Mouse (Mus musculus) MEL (cell line): Measurements from ENCODE around the gene BC048679. TPM values are rescaled to one million over a fixed set of nuclear protein-coding genes. Genes with fewer than 3 reads are reported as not detected.

Source experiments
- DNase-seq: peaks from one replicate; pipeline ENCODE4 v3.0.0; 2011; ENCODE audit warnings: low read depth, low spot score
- H3K27ac ChIP-seq: 2 replicates; pipeline ENCODE4 v1.5.1; 2012; ENCODE audit warnings: low read depth, mild to moderate bottlenecking, control low read depth, low read length, moderate library complexity; ENCODE audit not compliant: control insufficient read depth
- H3K27me3 ChIP-seq, 2 experiments: fragments of 150-350 bp in 1 of 2; sonication (generic) in 1 of 2; 2 replicates each; pipeline ENCODE4 v1.6.1; 2012; ENCODE audit warnings: low read length in 2 of 2, mild to moderate bottlenecking in 2 of 2, improper control_type of control experiment in 1 of 2, moderate library complexity in 1 of 2; ENCODE audit not compliant: insufficient read depth in 2 of 2, control insufficient read depth in 1 of 2
- H3K36me3 ChIP-seq, 2 experiments: 2 replicates each; pipeline ENCODE4 v1.6.1; 2012 to 2014; ENCODE audit warnings: low read length in 2 of 2, improper control_type of control experiment in 1 of 2, inconsistent platforms in 1 of 2, mild to moderate bottlenecking in 1 of 2; ENCODE audit not compliant: insufficient read depth in 2 of 2, control insufficient read depth in 1 of 2
- H3K4me1 ChIP-seq, 2 experiments: fragments of 150-350 bp in 1 of 2; sonication (generic) in 1 of 2; 2 replicates each; pipeline ENCODE4 v1.6.1; 2012; ENCODE audit warnings: low read length in 2 of 2, improper control_type of control experiment in 1 of 2, mild to moderate bottlenecking in 1 of 2; ENCODE audit not compliant: insufficient read depth in 2 of 2, control insufficient read depth in 1 of 2
- H3K4me3 ChIP-seq, 2 experiments: fragments of 150-350 bp in 1 of 2; sonication (generic) in 1 of 2; 2 replicates each; pipeline ENCODE4 v1.5.1; 2012; ENCODE audit warnings: low read depth in 2 of 2, low read length in 2 of 2, mild to moderate bottlenecking in 2 of 2, moderate library complexity in 2 of 2, control low read depth in 1 of 2, improper control_type of control experiment in 1 of 2; ENCODE audit not compliant: control insufficient read depth in 1 of 2, insufficient read depth in 1 of 2
- H3K79me2 ChIP-seq: 2 replicates; pipeline ENCODE4 v1.6.1; 2012; ENCODE audit warnings: mild to moderate bottlenecking, low read length, moderate library complexity; ENCODE audit not compliant: control insufficient read depth, poor library complexity, insufficient read depth
- H3K9ac ChIP-seq: 2 replicates; pipeline ENCODE4 v1.6.1; 2012; ENCODE audit warnings: low read depth, mild to moderate bottlenecking, control low read depth, low read length, moderate library complexity; ENCODE audit not compliant: control insufficient read depth, poor library complexity, severe bottlenecking
- H3K9me3 ChIP-seq: fragments of 150-350 bp; sonication (generic); replicated peaks from 2 replicates; pipeline ENCODE4 v1.6.1; 2012; ENCODE audit warnings: mild to moderate bottlenecking, low read length, improper control_type of control experiment, moderate library complexity; ENCODE audit not compliant: insufficient read depth
- CHD1 ChIP-seq: IDR thresholded peaks from 2 replicates; pipeline ENCODE4 v1.6.1; 2012; ENCODE audit warnings: low read depth, mild to moderate bottlenecking, inconsistent platforms, low read length, improper control_type of control experiment
- CHD2 ChIP-seq: IDR thresholded peaks from 2 replicates; pipeline ENCODE4 v1.6.1; 2011; ENCODE audit warnings: low read length, improper control_type of control experiment
- ELF1 ChIP-seq: IDR thresholded peaks from 2 replicates; pipeline ENCODE4 v1.6.1; 2014; ENCODE audit warnings: low read depth, mild to moderate bottlenecking, inconsistent platforms, low read length, improper control_type of control experiment, moderate library complexity
- GABPA ChIP-seq: IDR thresholded peaks from 2 replicates; pipeline ENCODE4 v1.6.1; 2012; ENCODE audit warnings: low read depth, mild to moderate bottlenecking, inconsistent platforms, low read length, improper control_type of control experiment, moderate library complexity
- GATA1 ChIP-seq: IDR thresholded peaks from 2 replicates; pipeline ENCODE4 v1.6.1; 2011; ENCODE audit warnings: low read depth, low read length, improper control_type of control experiment
- KAT2A ChIP-seq: conservative IDR thresholded peaks from 2 replicates; pipeline ENCODE4 v1.6.1; 2012; ENCODE audit warnings: low read depth, low read length, improper control_type of control experiment, inconsistent platforms
- MAFK ChIP-seq: IDR thresholded peaks from 2 replicates; pipeline ENCODE4 v1.6.1; 2011; ENCODE audit warnings: low read depth, mild to moderate bottlenecking, low read length, improper control_type of control experiment, borderline replicate concordance
- MAX ChIP-seq: IDR thresholded peaks from 2 replicates; pipeline ENCODE4 v1.6.1; 2011; ENCODE audit warnings: low read length, improper control_type of control experiment
- MAZ ChIP-seq: IDR thresholded peaks from 2 replicates; pipeline ENCODE4 v1.6.1; 2012; ENCODE audit warnings: low read depth, mild to moderate bottlenecking, inconsistent platforms, low read length, improper control_type of control experiment
- MXI1 ChIP-seq: IDR thresholded peaks from 2 replicates; pipeline ENCODE4 v1.6.1; 2011; ENCODE audit warnings: mild to moderate bottlenecking, low read depth, low read length, improper control_type of control experiment
- MYB ChIP-seq: IDR thresholded peaks from 2 replicates; pipeline ENCODE4 v1.6.1; 2011; ENCODE audit warnings: mild to moderate bottlenecking, low read depth, low read length, improper control_type of control experiment
- MYC ChIP-seq: IDR thresholded peaks from 2 replicates; pipeline ENCODE4 v1.6.1; 2011; ENCODE audit warnings: low read depth, mild to moderate bottlenecking, low read length, improper control_type of control experiment, moderate library complexity
- NELFE ChIP-seq: IDR thresholded peaks from 2 replicates; pipeline ENCODE4 v1.6.1; 2011; ENCODE audit warnings: low read depth, low read length, improper control_type of control experiment
- NRF1 ChIP-seq: IDR thresholded peaks from 2 replicates; pipeline ENCODE4 v1.6.1; 2014; ENCODE audit warnings: low read depth, mild to moderate bottlenecking, inconsistent platforms, low read length, improper control_type of control experiment, moderate library complexity; ENCODE audit not compliant: poor library complexity, insufficient read depth, severe bottlenecking
- POLR2A ChIP-seq, 2 experiments: IDR thresholded peaks; 2 replicates each; pipeline ENCODE4 v1.6.1; 2011 to 2012; ENCODE audit warnings: low read length in 2 of 2, mild to moderate bottlenecking in 2 of 2, control low read depth in 1 of 2, improper control_type of control experiment in 1 of 2, low read depth in 1 of 2, moderate library complexity in 1 of 2; ENCODE audit not compliant: control insufficient read depth in 1 of 2, insufficient read depth in 1 of 2, poor library complexity in 1 of 2
- POLR2AphosphoS2 ChIP-seq: IDR thresholded peaks from 2 replicates; pipeline ENCODE4 v1.6.1; 2011; ENCODE audit warnings: low read length, improper control_type of control experiment
- SIN3A ChIP-seq: IDR thresholded peaks from 2 replicates; pipeline ENCODE4 v1.6.1; 2012; ENCODE audit warnings: low read length, improper control_type of control experiment, inconsistent platforms
- SMC3 ChIP-seq: IDR thresholded peaks from 2 replicates; pipeline ENCODE4 v1.6.1; 2011; ENCODE audit warnings: low read depth, low read length, improper control_type of control experiment
- TBP ChIP-seq: IDR thresholded peaks from 2 replicates; pipeline ENCODE4 v1.8.0; 2011; ENCODE audit warnings: low read depth, low read length, improper control_type of control experiment
- TCF12 ChIP-seq: IDR thresholded peaks from 2 replicates; pipeline ENCODE4 v1.6.1; 2014; ENCODE audit warnings: low read depth, mild to moderate bottlenecking, inconsistent platforms, low read length, improper control_type of control experiment, moderate library complexity
- UBTF ChIP-seq: IDR thresholded peaks from 2 replicates; pipeline ENCODE4 v1.6.1; 2012; ENCODE audit warnings: low read depth, mild to moderate bottlenecking, inconsistent platforms, low read length, improper control_type of control experiment, moderate library complexity, borderline replicate concordance; ENCODE audit not compliant: insufficient read depth
- USF2 ChIP-seq, 2 experiments: IDR thresholded peaks; 2 replicates each; pipeline ENCODE4 v1.6.1; 2011 to 2012; ENCODE audit warnings: improper control_type of control experiment in 2 of 2, low read length in 2 of 2, borderline replicate concordance in 1 of 2, inconsistent platforms in 1 of 2, low read depth in 1 of 2, mild to moderate bottlenecking in 1 of 2; ENCODE audit not compliant: insufficient read depth in 1 of 2
- ZNF384 ChIP-seq: IDR thresholded peaks from 2 replicates; pipeline ENCODE4 v1.6.1; 2012; ENCODE audit warnings: low read depth, mild to moderate bottlenecking, inconsistent platforms, low read length, improper control_type of control experiment
- polyA plus RNA-seq, 2 experiments: library from polyadenylated mRNA; stranded (reverse) in 1 of 2; unstranded in 1 of 2; fragments of >175 nt in 1 of 2; fragments of >200 nt in 1 of 2; gene quantifications; 2 replicates each; pipeline versions ENCODE4 v1.2.1 to v1.2.4; 2012; ENCODE audit warnings: low replicate concordance in 2 of 2, low read depth in 1 of 2; ENCODE audit not compliant: insufficient read length in 2 of 2, insufficient read depth in 1 of 2, missing spikeins in 1 of 2
- total RNA-seq: library from RNA; depleted of rRNA; stranded (reverse); fragments of 300-350 nt; gene quantifications from 2 replicates; pipeline ENCODE4 v1.2.3, GENCODE M21; 2012

The BC048679 gene
- total and polyA plus RNA-seq, 3 experiments: not detected

DNA sequence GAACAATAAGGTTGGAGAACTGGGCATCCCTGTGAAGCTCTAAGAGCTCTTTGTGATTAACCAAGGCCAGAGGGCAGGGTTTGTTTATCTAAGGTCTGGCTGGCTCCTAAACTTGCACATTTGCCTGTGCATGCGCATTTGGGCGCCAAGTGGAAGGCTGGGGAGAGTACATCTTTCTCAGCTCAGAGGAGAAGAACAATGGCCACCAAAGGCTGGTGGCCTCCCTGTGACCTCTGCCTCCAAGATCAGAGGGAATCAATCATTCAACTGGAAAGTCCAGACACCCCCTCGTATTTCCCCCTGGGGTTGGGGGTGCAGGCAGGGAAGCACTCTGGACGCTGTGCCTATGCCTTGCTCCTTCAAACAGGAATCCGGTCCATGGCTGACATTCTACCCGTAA, 910 bp downstream of the BC048679 start:
- no peak for TF ChIP-seq UBTF
- no peak for TF ChIP-seq TBP
- TF ChIP-seq GATA1: no peak
- no peak for TF ChIP-seq MXI1
- TF ChIP-seq NELFE: no peak
- TF ChIP-seq MAX: no peak
- TF ChIP-seq SMC3: no peak
- no peak for TF ChIP-seq SIN3A
- no peak for TF ChIP-seq CHD2
- TF ChIP-seq KAT2A: no peak
- no peak for TF ChIP-seq NRF1
- TF ChIP-seq TCF12: no peak
- TF ChIP-seq GABPA: no peak
- TF ChIP-seq MYB: no peak
- no peaks in the 10 kb centered on the region for H3K79me2 ChIP-seq
- DNase-seq: no peak
- no peaks in the 10 kb centered on the region for H3K9me3 ChIP-seq
- no peaks in the 10 kb centered on the region for H3K4me1 ChIP-seq
- H3K9ac ChIP-seq: no peak overlapping the region
- H3K4me3 ChIP-seq: no peak overlapping the region
- H3K27me3 ChIP-seq: no peaks in the 10 kb centered on the region; a peak in 1 of 4 replicates
- no peaks in the 10 kb centered on the region for H3K36me3 ChIP-seq
- H3K27ac ChIP-seq: no peak overlapping the region

DNA sequence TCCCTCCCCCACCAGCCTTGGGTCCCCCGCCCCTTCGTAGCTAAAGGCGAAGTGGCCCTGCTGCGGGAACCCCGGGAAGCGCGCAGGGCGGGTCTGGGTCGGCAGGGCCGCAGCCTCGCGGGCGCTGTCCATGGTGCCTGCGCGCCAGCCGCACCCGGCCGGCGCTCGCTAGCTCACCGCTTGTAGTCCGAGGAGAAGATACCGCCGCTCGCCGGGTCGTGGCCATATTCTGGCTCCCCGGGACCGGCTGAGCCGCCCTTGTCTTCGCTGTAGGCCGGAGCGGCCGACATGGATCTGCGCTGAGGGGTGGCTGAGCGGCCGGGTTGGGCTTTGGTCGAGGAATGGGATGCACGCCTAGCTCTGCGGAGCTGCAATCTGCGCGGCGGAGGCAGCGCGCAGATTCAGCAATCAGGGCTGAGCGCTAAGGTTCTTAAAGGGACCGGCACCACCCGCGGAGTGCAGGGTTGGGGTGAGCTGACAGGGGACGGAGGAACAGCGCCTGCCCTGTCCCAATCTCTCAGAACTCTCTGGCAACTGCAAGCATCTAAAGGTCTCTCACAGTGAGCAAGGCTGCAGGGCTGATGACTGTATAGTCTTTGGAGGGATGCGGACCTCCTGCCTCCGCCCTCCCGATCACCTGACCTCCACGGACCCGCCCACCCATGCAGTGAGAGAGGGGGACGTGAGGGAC, 4.6 kb downstream of the BC048679 start, which contains the start of gene Ap3b2:
Gene Ap3b2 (minus strand): TSS at position 595 of the 691 bp plus-strand sequence.
- H3K9ac ChIP-seq: no peak within 1 kb of the TSS
- H3K36me3 ChIP-seq: no peaks in the 10 kb centered on the region
- no peaks in the 10 kb centered on the region for H3K79me2 ChIP-seq
- no peak within 1 kb of the TSS for H3K4me3 ChIP-seq
- no peaks in the 10 kb centered on the region for H3K9me3 ChIP-seq
- no peak for DNase-seq
- no peak for TF ChIP-seq NELFE
- no peak for TF ChIP-seq MAX
- no peak for TF ChIP-seq ELF1
- TF ChIP-seq POLR2A (IDR thresholded peaks at IDR 0.05; ENCODE audit: control insufficient read depth in 1 of 2, insufficient read depth in 1 of 2, low read depth in 1 of 2, low read length in 2 of 2, poor library complexity in 1 of 2): no peak
- TF ChIP-seq MYC: no peak
- no peak for TF ChIP-seq NRF1
- TF ChIP-seq MXI1: no peak
- no peak for TF ChIP-seq CHD2
- TF ChIP-seq USF2 (IDR thresholded peaks at IDR 0.05; ENCODE audit: borderline replicate concordance in 1 of 2, insufficient read depth in 1 of 2, low read depth in 1 of 2, low read length in 2 of 2): no peak
- TF ChIP-seq TBP: no peak
- no peak for TF ChIP-seq MAFK
- no peak for TF ChIP-seq SMC3
- no peak for TF ChIP-seq MAZ
- no peak for TF ChIP-seq POLR2AphosphoS2
- no peak for TF ChIP-seq ZNF384
- no peak for TF ChIP-seq GATA1
- TF ChIP-seq UBTF: no peak
- TF ChIP-seq CHD1: no peak
- H3K4me1 ChIP-seq: no peaks in the 10 kb centered on the region
- H3K27ac ChIP-seq: no peak within 1 kb of the TSS
- no peaks in the 10 kb centered on the region for H3K27me3 ChIP-seq
